Mouse (Mus musculus) MEL (cell line): ENCODE measurements at regions not wholly inside any gene's neighbourhood (a gene's known extent, or its start where the extent isn't known, plus 50 kb on each side); places are given as distances from the start of the nearest gene placed in this dataset.

ENCODE experiments used
- CTCF ChIP-seq, 3 experiments: IDR thresholded peaks in 2 of 3; conservative IDR thresholded peaks in 1 of 3; 2 replicates each; pipeline ENCODE4 v1.5.1; 2011 to 2012; ENCODE audit warnings: low read length in 3 of 3, low read depth in 2 of 3, mild to moderate bottlenecking in 2 of 3, improper control_type of control experiment in 1 of 3, inconsistent platforms in 1 of 3, mixed read lengths in 1 of 3, moderate library complexity in 1 of 3; ENCODE audit not compliant: control insufficient read depth in 1 of 3, insufficient read depth in 1 of 3, poor library complexity in 1 of 3, severe bottlenecking in 1 of 3
- E2F4 ChIP-seq: IDR thresholded peaks from 2 replicates; pipeline ENCODE4 v1.6.1; 2011; ENCODE audit warnings: low read depth, low read length, improper control_type of control experiment, borderline replicate concordance
- EP300 ChIP-seq, 2 experiments: IDR thresholded peaks; 2 replicates each; pipeline ENCODE4 v1.6.1; 2011; ENCODE audit warnings: improper control_type of control experiment in 2 of 2, low read length in 2 of 2, low read depth in 1 of 2, mild to moderate bottlenecking in 1 of 2
- GABPA ChIP-seq: IDR thresholded peaks from 2 replicates; pipeline ENCODE4 v1.6.1; 2012; ENCODE audit warnings: low read depth, mild to moderate bottlenecking, inconsistent platforms, low read length, improper control_type of control experiment, moderate library complexity
- JUND ChIP-seq: IDR thresholded peaks from 2 replicates; pipeline ENCODE4 v1.6.1; 2011; ENCODE audit warnings: low read depth, mild to moderate bottlenecking, improper control_type of control experiment, low read length
- KAT2A ChIP-seq: conservative IDR thresholded peaks from 2 replicates; pipeline ENCODE4 v1.6.1; 2012; ENCODE audit warnings: low read depth, low read length, improper control_type of control experiment, inconsistent platforms
- NELFE ChIP-seq: IDR thresholded peaks from 2 replicates; pipeline ENCODE4 v1.6.1; 2011; ENCODE audit warnings: low read depth, low read length, improper control_type of control experiment
- POLR2A ChIP-seq, 2 experiments: IDR thresholded peaks; 2 replicates each; pipeline ENCODE4 v1.6.1; 2011 to 2012; ENCODE audit warnings: low read length in 2 of 2, mild to moderate bottlenecking in 2 of 2, control low read depth in 1 of 2, improper control_type of control experiment in 1 of 2, low read depth in 1 of 2, moderate library complexity in 1 of 2; ENCODE audit not compliant: control insufficient read depth in 1 of 2, insufficient read depth in 1 of 2, poor library complexity in 1 of 2
- UBTF ChIP-seq: IDR thresholded peaks from 2 replicates; pipeline ENCODE4 v1.6.1; 2012; ENCODE audit warnings: low read depth, mild to moderate bottlenecking, inconsistent platforms, low read length, improper control_type of control experiment, moderate library complexity, borderline replicate concordance; ENCODE audit not compliant: insufficient read depth

DNA sequence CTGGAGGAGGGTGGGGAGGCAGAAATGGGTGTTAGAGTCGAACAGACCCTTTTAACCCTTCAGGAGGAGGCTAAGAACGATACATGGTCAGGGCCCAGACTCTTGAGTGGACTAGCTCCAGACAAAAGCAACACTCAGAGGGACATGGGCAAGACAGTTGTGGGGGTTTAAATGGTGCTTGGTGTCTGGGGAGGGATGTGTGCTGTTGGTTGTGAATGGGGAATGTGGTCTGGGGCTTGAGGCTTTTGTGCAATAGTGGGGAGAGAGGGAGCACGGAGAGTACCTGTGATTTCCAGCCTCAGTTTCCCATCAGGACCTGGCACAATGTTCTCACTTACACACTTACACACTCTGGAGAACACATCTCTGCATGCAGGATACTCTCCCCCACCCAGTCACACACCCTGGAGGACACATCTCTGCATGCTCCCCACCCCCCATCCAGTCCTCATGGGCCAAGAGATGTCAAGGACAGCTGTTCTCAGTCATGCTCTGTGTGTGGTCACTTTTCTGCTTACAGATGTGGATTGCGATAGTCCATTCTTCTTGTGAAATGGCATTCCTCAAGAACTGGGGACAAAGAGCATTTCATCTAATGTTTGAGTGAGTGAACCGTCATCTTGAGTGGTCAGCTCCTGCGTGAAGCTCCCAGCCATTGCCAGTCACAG, 217.6 kb downstream of the Fam169b start:
- TF ChIP-seq CTCF (IDR thresholded peaks at IDR 0.05 in 2 of 3, conservative IDR thresholded peaks at IDR 0.05 in 1 of 3; ENCODE audit: control insufficient read depth in 1 of 3, insufficient read depth in 1 of 3, low read depth in 2 of 3, low read length in 3 of 3, poor library complexity in 1 of 3, severe bottlenecking in 1 of 3) (no peak), JUND (no peak), E2F4 (no peak), EP300 (IDR thresholded peaks at IDR 0.05; ENCODE audit: low read depth in 1 of 2, low read length in 2 of 2) (no peak), KAT2A (no peak), GABPA (no peak), NELFE (no peak), UBTF (no peak), POLR2A (IDR thresholded peaks at IDR 0.05; ENCODE audit: control insufficient read depth in 1 of 2, insufficient read depth in 1 of 2, low read depth in 1 of 2, low read length in 2 of 2, poor library complexity in 1 of 2) (no peak)
